Comparison of ENCODE assay signal across 22 mouse cellular contexts in the genomic region with DNA sequence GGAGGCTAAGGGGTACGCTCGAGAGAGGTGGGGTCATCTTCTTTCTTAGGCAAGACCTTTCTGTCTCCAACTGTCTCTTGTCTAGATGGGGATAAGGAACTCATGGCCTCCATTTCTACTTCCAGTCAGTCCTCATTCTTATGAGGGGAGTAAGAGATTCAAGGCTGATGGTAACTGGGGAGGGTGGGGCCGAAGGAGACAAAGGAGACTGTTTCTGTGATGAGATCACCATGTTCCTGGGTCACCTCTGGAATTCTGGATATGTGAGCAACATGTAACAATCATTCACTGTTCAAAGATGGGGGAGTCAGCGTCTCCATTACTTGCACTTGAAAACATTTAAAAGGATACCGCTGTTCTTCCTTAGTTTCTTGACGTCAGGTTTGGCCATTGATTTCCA.
"Had no signal": no experiment of that assay in that cellular context is flagged by ENCODE, and none has a peak within 500 bp of the region (broad histone marks: within the 10 kb centered on the region; RNA-seq: fewer than 3 reads in every experiment).

No protein-coding gene starts in this region.

- H3K4me1 ChIP-seq: heart, embryonic 10.5 days; heart, embryonic 12.5 days; hindbrain, embryonic 12.5 days; intestine, embryonic 15.5 days; liver, embryonic 13.5 days had no signal

- H3K27ac ChIP-seq: heart, adult 2 months; heart, embryonic 10.5 days; hindbrain, embryonic 10.5 days; hindbrain, embryonic 12.5 days; hindbrain, embryonic 14.5 days; intestine, embryonic 15.5 days; kidney, postnatal 0 days; left cerebral cortex, adult 2 months; limb, embryonic 10.5 days; limb, embryonic 12.5 days; liver, embryonic 13.5 days had no signal

- H3K4me3 ChIP-seq: heart, adult 2 months; heart, embryonic 10.5 days; heart, embryonic 12.5 days; hindbrain, embryonic 10.5 days; hindbrain, embryonic 12.5 days; intestine, embryonic 15.5 days; left cerebral cortex, adult 2 months; limb, embryonic 10.5 days; limb, embryonic 12.5 days; liver, embryonic 13.5 days had no signal

- DNase-seq: gastrocnemius, postnatal 14 days; gastrocnemius, postnatal 36 days; heart, adult 11 months; heart, adult 2 months; heart, postnatal 10 days; heart, postnatal 4 days; kidney, adult 18-20 months; kidney, adult 8-10 months; kidney, postnatal 14 days; kidney, postnatal 36 days; liver; liver, embryonic 13.5 days had no signal
